Mouse (Mus musculus) MEL (cell line): ENCODE data around the gene Retsat. TPM values are rescaled to one million over a fixed set of nuclear protein-coding genes. Genes with fewer than 3 reads are reported as not detected.

Experiments
- DNase-seq: peaks from one replicate; pipeline ENCODE4 v3.0.0; 2011; ENCODE audit warnings: low read depth, low spot score
- H3K27ac ChIP-seq: 2 replicates; pipeline ENCODE4 v1.5.1; 2012; ENCODE audit warnings: low read depth, mild to moderate bottlenecking, control low read depth, low read length, moderate library complexity; ENCODE audit not compliant: control insufficient read depth
- H3K27me3 ChIP-seq, 2 experiments: fragments of 150-350 bp in 1 of 2; sonication (generic) in 1 of 2; 2 replicates each; pipeline ENCODE4 v1.6.1; 2012; ENCODE audit warnings: low read length in 2 of 2, mild to moderate bottlenecking in 2 of 2, improper control_type of control experiment in 1 of 2, moderate library complexity in 1 of 2; ENCODE audit not compliant: insufficient read depth in 2 of 2, control insufficient read depth in 1 of 2
- H3K36me3 ChIP-seq, 2 experiments: 2 replicates each; pipeline ENCODE4 v1.6.1; 2012 to 2014; ENCODE audit warnings: low read length in 2 of 2, improper control_type of control experiment in 1 of 2, inconsistent platforms in 1 of 2, mild to moderate bottlenecking in 1 of 2; ENCODE audit not compliant: insufficient read depth in 2 of 2, control insufficient read depth in 1 of 2
- H3K4me1 ChIP-seq, 2 experiments: fragments of 150-350 bp in 1 of 2; sonication (generic) in 1 of 2; 2 replicates each; pipeline ENCODE4 v1.6.1; 2012; ENCODE audit warnings: low read length in 2 of 2, improper control_type of control experiment in 1 of 2, mild to moderate bottlenecking in 1 of 2; ENCODE audit not compliant: insufficient read depth in 2 of 2, control insufficient read depth in 1 of 2
- H3K4me3 ChIP-seq, 2 experiments: fragments of 150-350 bp in 1 of 2; sonication (generic) in 1 of 2; 2 replicates each; pipeline ENCODE4 v1.5.1; 2012; ENCODE audit warnings: low read depth in 2 of 2, low read length in 2 of 2, mild to moderate bottlenecking in 2 of 2, moderate library complexity in 2 of 2, control low read depth in 1 of 2, improper control_type of control experiment in 1 of 2; ENCODE audit not compliant: control insufficient read depth in 1 of 2, insufficient read depth in 1 of 2
- H3K79me2 ChIP-seq: 2 replicates; pipeline ENCODE4 v1.6.1; 2012; ENCODE audit warnings: mild to moderate bottlenecking, low read length, moderate library complexity; ENCODE audit not compliant: control insufficient read depth, poor library complexity, insufficient read depth
- H3K9ac ChIP-seq: 2 replicates; pipeline ENCODE4 v1.6.1; 2012; ENCODE audit warnings: low read depth, mild to moderate bottlenecking, control low read depth, low read length, moderate library complexity; ENCODE audit not compliant: control insufficient read depth, poor library complexity, severe bottlenecking
- H3K9me3 ChIP-seq: fragments of 150-350 bp; sonication (generic); replicated peaks from 2 replicates; pipeline ENCODE4 v1.6.1; 2012; ENCODE audit warnings: mild to moderate bottlenecking, low read length, improper control_type of control experiment, moderate library complexity; ENCODE audit not compliant: insufficient read depth
- CHD2 ChIP-seq: IDR thresholded peaks from 2 replicates; pipeline ENCODE4 v1.6.1; 2011; ENCODE audit warnings: low read length, improper control_type of control experiment
- E2F4 ChIP-seq: IDR thresholded peaks from 2 replicates; pipeline ENCODE4 v1.6.1; 2011; ENCODE audit warnings: low read depth, low read length, improper control_type of control experiment, borderline replicate concordance
- ELF1 ChIP-seq: IDR thresholded peaks from 2 replicates; pipeline ENCODE4 v1.6.1; 2014; ENCODE audit warnings: low read depth, mild to moderate bottlenecking, inconsistent platforms, low read length, improper control_type of control experiment, moderate library complexity
- ETS1 ChIP-seq: IDR thresholded peaks from 2 replicates; pipeline ENCODE4 v1.6.1; 2012; ENCODE audit warnings: low read depth, mild to moderate bottlenecking, inconsistent platforms, low read length, improper control_type of control experiment, moderate library complexity
- GABPA ChIP-seq: IDR thresholded peaks from 2 replicates; pipeline ENCODE4 v1.6.1; 2012; ENCODE audit warnings: low read depth, mild to moderate bottlenecking, inconsistent platforms, low read length, improper control_type of control experiment, moderate library complexity
- JUND ChIP-seq: IDR thresholded peaks from 2 replicates; pipeline ENCODE4 v1.6.1; 2011; ENCODE audit warnings: low read depth, mild to moderate bottlenecking, improper control_type of control experiment, low read length
- MAFK ChIP-seq: IDR thresholded peaks from 2 replicates; pipeline ENCODE4 v1.6.1; 2011; ENCODE audit warnings: low read depth, mild to moderate bottlenecking, low read length, improper control_type of control experiment, borderline replicate concordance
- MAX ChIP-seq: IDR thresholded peaks from 2 replicates; pipeline ENCODE4 v1.6.1; 2011; ENCODE audit warnings: low read length, improper control_type of control experiment
- MAZ ChIP-seq: IDR thresholded peaks from 2 replicates; pipeline ENCODE4 v1.6.1; 2012; ENCODE audit warnings: low read depth, mild to moderate bottlenecking, inconsistent platforms, low read length, improper control_type of control experiment
- MEF2A ChIP-seq: IDR thresholded peaks from 2 replicates; pipeline ENCODE4 v1.6.1; 2014; ENCODE audit warnings: low read depth, mild to moderate bottlenecking, inconsistent platforms, low read length, improper control_type of control experiment; ENCODE audit not compliant: poor library complexity, insufficient replicate concordance, severe bottlenecking; ENCODE audit errors: extremely low read depth
- MYB ChIP-seq: IDR thresholded peaks from 2 replicates; pipeline ENCODE4 v1.6.1; 2011; ENCODE audit warnings: mild to moderate bottlenecking, low read depth, low read length, improper control_type of control experiment
- MYC ChIP-seq: IDR thresholded peaks from 2 replicates; pipeline ENCODE4 v1.6.1; 2011; ENCODE audit warnings: low read depth, mild to moderate bottlenecking, low read length, improper control_type of control experiment, moderate library complexity
- NELFE ChIP-seq: IDR thresholded peaks from 2 replicates; pipeline ENCODE4 v1.6.1; 2011; ENCODE audit warnings: low read depth, low read length, improper control_type of control experiment
- TAL1 ChIP-seq: IDR thresholded peaks from 2 replicates; pipeline ENCODE4 v1.6.1; 2012; ENCODE audit warnings: mild to moderate bottlenecking, inconsistent platforms, low read length, moderate library complexity, mixed read lengths
- TBP ChIP-seq: IDR thresholded peaks from 2 replicates; pipeline ENCODE4 v1.8.0; 2011; ENCODE audit warnings: low read depth, low read length, improper control_type of control experiment
- TCF12 ChIP-seq: IDR thresholded peaks from 2 replicates; pipeline ENCODE4 v1.6.1; 2014; ENCODE audit warnings: low read depth, mild to moderate bottlenecking, inconsistent platforms, low read length, improper control_type of control experiment, moderate library complexity
- USF1 ChIP-seq: IDR thresholded peaks from 2 replicates; pipeline ENCODE4 v1.6.1; 2014; ENCODE audit warnings: low read depth, mild to moderate bottlenecking, inconsistent platforms, low read length, improper control_type of control experiment, moderate library complexity
- USF2 ChIP-seq, 2 experiments: IDR thresholded peaks; 2 replicates each; pipeline ENCODE4 v1.6.1; 2011 to 2012; ENCODE audit warnings: improper control_type of control experiment in 2 of 2, low read length in 2 of 2, borderline replicate concordance in 1 of 2, inconsistent platforms in 1 of 2, low read depth in 1 of 2, mild to moderate bottlenecking in 1 of 2; ENCODE audit not compliant: insufficient read depth in 1 of 2
- ZNF384 ChIP-seq: IDR thresholded peaks from 2 replicates; pipeline ENCODE4 v1.6.1; 2012; ENCODE audit warnings: low read depth, mild to moderate bottlenecking, inconsistent platforms, low read length, improper control_type of control experiment
- polyA plus RNA-seq, 2 experiments: library from polyadenylated mRNA; stranded (reverse) in 1 of 2; unstranded in 1 of 2; fragments of >175 nt in 1 of 2; fragments of >200 nt in 1 of 2; gene quantifications; 2 replicates each; pipeline versions ENCODE4 v1.2.1 to v1.2.4; 2012; ENCODE audit warnings: low replicate concordance in 2 of 2, low read depth in 1 of 2; ENCODE audit not compliant: insufficient read length in 2 of 2, insufficient read depth in 1 of 2, missing spikeins in 1 of 2
- total RNA-seq: library from RNA; depleted of rRNA; stranded (reverse); fragments of 300-350 nt; gene quantifications from 2 replicates; pipeline ENCODE4 v1.2.3, GENCODE M21; 2012

The Retsat gene
- total and polyA plus RNA-seq, 3 experiments = 40.3 to 61.5 TPM; not detected in 1

- no peak for DNase-seq
- H3K27me3 ChIP-seq = peaks cover 2% of the 10 kb centered on the region in 2 experiments; a peak in 3 of 4 replicates
- no peak overlapping the region for H3K4me3 ChIP-seq
- no peak overlapping the region for H3K9ac ChIP-seq
- no peaks in the 10 kb centered on the region for H3K4me1 ChIP-seq
- H3K36me3 ChIP-seq = peaks cover 0 to 4% of the 10 kb centered on the region in 2 experiments; a peak in 2 of 4 replicates
- H3K79me2 ChIP-seq = peaks cover 6% of the 10 kb centered on the region
- H3K9me3 ChIP-seq = no peaks in the 10 kb centered on the region
- TF ChIP-seq MAFK (no peak), TCF12 (no peak), CHD2 (no peak), TBP (no peak), TAL1 (no peak), MYC (no peak)
- TF ChIP-seq, all 39 proteins: peak for 0
- H3K27ac ChIP-seq = no peak overlapping the region
These were observed 22.6 kb downstream of the Retsat start for GRCm38 (mm10) chr6:72620920-72621319.

GRCm38 (mm10) chr6:72622917-72623316, 24.6 kb downstream of the Retsat start:
- DNase-seq = no peak
- Histone ChIP-seq H3K79me2 (no peaks in the 10 kb centered on the region), H3K4me3 (no peak overlapping the region), H3K27ac (no peak overlapping the region), H3K4me1 (no peaks in the 10 kb centered on the region), H3K27me3 (peaks cover 2 to 7% of the 10 kb centered on the region in 2 experiments; a peak in 3 of 4 replicates), H3K36me3 (0 out of 4 replicates have a peak, but pooled peaks cover 0 to 2% of the 10 kb centered on the region in 2 experiments), H3K9me3 (no peaks in the 10 kb centered on the region), H3K9ac (no peak overlapping the region)
- TF ChIP-seq ZNF384 = no peak
- TF ChIP-seq ETS1 = no peak
- TF ChIP-seq USF1 = no peak
- no peak for TF ChIP-seq MAFK
- TF ChIP-seq MYB = no peak
- no peak for TF ChIP-seq USF2 (IDR thresholded peaks at IDR 0.05; ENCODE audit: borderline replicate concordance in 1 of 2, insufficient read depth in 1 of 2, low read depth in 1 of 2, low read length in 2 of 2)
- TF ChIP-seq E2F4 = no peak
- TF ChIP-seq TAL1 = no peak
- no peak for TF ChIP-seq MEF2A
- TF ChIP-seq MAX = no peak
- TF ChIP-seq ELF1 = no peak
- no peak for TF ChIP-seq JUND
- TF ChIP-seq MAZ = no peak
- TF ChIP-seq NELFE = no peak
- TF ChIP-seq GABPA = no peak
